Mouse (Mus musculus): ENCODE measurements around the gene Spns3.
A peak's percentile ranks its signal among the peaks of the same experiment; 100 is the strongest.

Spns3 gene

GRCm38 (mm10) chr11:72514967-72515366, 35.3 kb downstream of the Spns3 start:
- no peak for DNase-seq

- DNase-seq: no peak
These were observed 41.7 kb downstream of the Spns3 start for GRCm38 (mm10) chr11:72508651-72509050.

GRCm38 (mm10) chr11:72507651-72508050, 42.7 kb downstream of the Spns3 start:
- DNase-seq: no peak

- peak; percentile 66 to 87 for DNase-seq
These were observed 46.1 kb downstream of the Spns3 start for GRCm38 (mm10) chr11:72504016-72504797.

GRCm38 (mm10) chr11:72503501-72503921, 46.8 kb downstream of the Spns3 start:
- peak; percentile 90 to 92 for DNase-seq

GRCm38 (mm10) chr11:72502236-72502635, 48.1 kb downstream of the Spns3 start:
- peak in 1 of 2 experiments; percentile 29 for DNase-seq

- DNase-seq: peak in 1 of 2 experiments; percentile 49
These were observed 48.8 kb downstream of the Spns3 start for GRCm38 (mm10) chr11:72501426-72502002.

GRCm38 (mm10) chr11:72500139-72500538, 50.2 kb downstream of the Spns3 start:
- no peak for DNase-seq

GRCm38 (mm10) chr11:72497367-72497766, 52.9 kb downstream of the Spns3 start:
- DNase-seq: peak in 1 of 2 experiments; percentile 31

GRCm38 (mm10) chr11:72496775-72497174, 53.5 kb downstream of the Spns3 start:
- DNase-seq: no peak

- DNase-seq: no peak
These were observed 54.2 kb downstream of the Spns3 start for GRCm38 (mm10) chr11:72496066-72496465.

GRCm38 (mm10) chr11:72494046-72494988, 56.0 kb downstream of the Spns3 start:
- peak in 1 of 2 experiments; percentile 48 for DNase-seq

- DNase-seq: no peak
These were observed 59.0 kb downstream of the Spns3 start for GRCm38 (mm10) chr11:72491130-72491960.

GRCm38 (mm10) chr11:72489881-72490301, 60.4 kb downstream of the Spns3 start, which contains the start of gene Spns2:
TSS of gene Spns2 (minus strand) at chr11:72489904.
- peak; percentile 96 to 98 for DNase-seq

- peak in 1 of 2 experiments; percentile 40 for DNase-seq
These were observed 60.9 kb downstream of the Spns3 start for GRCm38 (mm10) chr11:72489397-72489796.

- peak in 1 of 2 experiments; percentile 54 for DNase-seq
These were observed 61.5 kb downstream of the Spns3 start for GRCm38 (mm10) chr11:72488753-72489271.

- DNase-seq: no peak
These were observed 62.6 kb downstream of the Spns3 start for GRCm38 (mm10) chr11:72487739-72488138.

- DNase-seq: no peak
These were observed 63.1 kb downstream of the Spns3 start for GRCm38 (mm10) chr11:72487171-72487570.

GRCm38 (mm10) chr11:72485960-72486359, 64.3 kb downstream of the Spns3 start:
- no peak for DNase-seq

- no peak for DNase-seq
These were observed 65.1 kb downstream of the Spns3 start for GRCm38 (mm10) chr11:72485157-72485556.

GRCm38 (mm10) chr11:72484549-72484948, 65.8 kb downstream of the Spns3 start:
- no peak for DNase-seq

GRCm38 (mm10) chr11:72481952-72482351, 68.4 kb downstream of the Spns3 start:
- no peak for DNase-seq

Data from kidney, postnatal 36 days (tissue).